Mouse (Mus musculus) gastrocnemius, postnatal 14 days (tissue): Measurements from ENCODE around the gene Fndc11. TPM values are rescaled to one million over a fixed set of nuclear protein-coding genes. Genes with fewer than 3 reads are reported as not detected.

Source experiments
- DNase-seq: peaks from one replicate; pipeline ENCODE4 v3.0.0; 2021; ENCODE audit warnings: mixed read lengths
- intact Hi-C: fragments of 180-260 bp; cut with DNase I; formaldehyde crosslinking; loops from one replicate; pipeline ENCODE4 v1.15.1; 2025; ENCODE audit warnings: low total_unique reads
- total RNA-seq, 2 experiments: library from RNA; stranded (reverse); gene quantifications; 2 replicates each; pipeline ENCODE4 v1.2.3; 2021

Fndc11 gene
- total RNA-seq, 2 experiments from 2014 or later = not detected

DNA sequence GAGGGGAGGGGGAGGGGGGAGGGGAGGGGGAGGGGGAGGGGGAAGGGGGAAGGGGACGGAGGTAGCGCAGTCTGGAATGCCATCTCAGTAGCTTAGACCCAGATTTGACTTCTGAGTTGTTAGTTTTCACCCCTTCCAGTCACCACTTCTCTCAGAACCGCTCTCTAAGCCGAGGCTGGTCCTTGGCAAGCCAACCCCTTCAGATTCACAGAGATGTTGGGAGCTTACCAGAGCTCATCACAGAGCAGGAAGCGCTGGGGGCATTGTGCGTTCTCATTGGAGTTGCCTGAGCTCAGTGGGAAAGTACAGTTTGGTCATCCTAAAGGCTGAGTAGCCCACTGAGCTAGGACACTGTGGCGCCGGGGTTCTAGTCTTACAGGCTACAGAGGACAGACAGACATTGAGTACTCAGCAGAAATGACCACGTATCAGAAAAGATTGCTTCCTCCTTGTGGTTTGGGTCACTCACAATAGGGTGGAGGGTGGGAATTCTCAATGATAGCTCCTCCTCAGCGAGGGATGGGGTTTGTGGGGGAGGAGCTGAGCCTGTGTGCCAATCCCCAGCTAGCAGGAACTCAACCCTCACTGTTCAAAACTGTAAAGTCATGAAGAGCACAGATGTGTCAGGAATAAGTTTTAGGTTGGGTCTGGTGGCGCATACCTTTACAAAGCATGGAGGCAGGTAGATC, 24.0 kb downstream of the Fndc11 start:
- peak; percentile 40 for DNase-seq
- intact Hi-C loops = no loop called here

DNA sequence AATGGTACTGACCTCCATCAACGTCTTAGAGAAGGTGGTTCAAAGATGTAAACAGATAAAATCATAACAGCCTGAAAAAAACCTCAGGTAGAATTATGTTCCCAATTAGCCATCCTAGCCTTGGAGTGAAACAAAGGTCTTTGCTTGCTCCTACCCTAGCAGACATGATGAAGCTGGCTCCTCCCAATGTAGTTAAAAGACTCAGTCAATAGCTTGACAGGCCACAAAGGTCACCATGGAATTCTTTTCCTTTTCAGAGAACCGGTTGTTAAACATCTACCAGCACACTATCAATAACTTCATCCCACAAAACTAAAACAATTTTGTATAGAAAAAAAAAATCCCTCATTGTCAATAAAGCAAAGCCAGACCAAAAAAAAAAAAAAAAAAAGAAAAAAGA, 25.2 kb downstream of the Fndc11 start:
- DNase-seq = no peak
- intact Hi-C loops = no loop called here

DNA sequence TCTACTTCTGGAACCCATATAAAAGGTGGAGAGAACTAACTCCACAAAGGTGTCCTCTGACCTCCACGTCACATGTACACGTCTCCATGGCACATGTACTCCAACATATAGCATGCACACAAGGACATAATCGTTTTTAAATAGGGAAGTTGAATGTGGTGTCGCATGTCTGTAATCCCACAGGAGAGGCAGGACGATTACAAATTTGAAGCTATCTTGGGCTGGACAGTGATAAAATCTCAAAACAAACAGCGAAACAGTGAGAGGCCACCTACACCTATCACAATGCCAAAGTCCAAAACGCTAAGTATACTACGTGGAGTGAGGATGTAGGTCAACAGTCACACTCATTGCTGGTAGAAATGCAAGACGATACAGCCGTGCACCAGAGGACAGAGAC, 29.4 kb downstream of the Fndc11 start:
- no peak for DNase-seq
- intact Hi-C loops = no loop called here

DNA sequence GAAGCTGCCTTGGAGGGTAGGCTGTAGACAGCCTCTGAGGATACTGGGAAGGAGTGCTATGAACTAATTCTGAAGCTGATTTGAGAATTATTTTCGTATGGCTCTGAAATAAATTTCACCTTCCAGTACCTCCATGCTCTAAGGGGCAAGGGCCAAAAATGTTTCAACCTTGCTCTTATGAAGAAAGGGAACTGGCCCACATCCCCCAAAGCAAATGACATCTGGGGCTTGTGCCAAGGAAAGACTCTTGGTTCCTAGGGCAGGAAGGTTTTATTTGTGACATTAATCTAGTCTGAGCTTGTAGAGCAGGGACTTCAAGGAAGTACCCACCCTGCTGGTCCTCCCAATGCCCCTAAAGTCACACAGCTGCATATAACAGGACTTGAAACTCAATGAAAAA, 32.0 kb downstream of the Fndc11 start:
- intact Hi-C loops = no loop called here
- no peak for DNase-seq

DNA sequence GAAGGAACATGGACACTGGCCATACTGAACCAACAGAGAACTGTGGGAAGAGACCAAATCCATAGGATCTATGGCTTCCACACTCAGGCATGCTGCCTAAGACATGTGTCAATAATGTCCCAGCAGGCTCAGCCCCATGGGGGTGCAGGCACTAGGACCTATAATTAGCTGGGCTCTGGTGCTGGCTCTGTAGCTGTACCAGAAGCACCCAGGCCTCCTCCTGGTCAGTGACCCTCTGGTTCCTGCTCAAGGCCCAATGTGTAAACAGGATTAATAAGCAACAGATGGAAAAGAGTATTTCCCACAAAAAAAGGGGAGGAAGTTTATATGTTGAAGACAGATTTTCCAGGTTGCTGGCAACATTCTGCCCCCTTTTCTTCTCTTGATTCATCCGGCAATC, 33.4 kb downstream of the Fndc11 start:
- intact Hi-C loops = no loop called here
- no peak for DNase-seq

DNA sequence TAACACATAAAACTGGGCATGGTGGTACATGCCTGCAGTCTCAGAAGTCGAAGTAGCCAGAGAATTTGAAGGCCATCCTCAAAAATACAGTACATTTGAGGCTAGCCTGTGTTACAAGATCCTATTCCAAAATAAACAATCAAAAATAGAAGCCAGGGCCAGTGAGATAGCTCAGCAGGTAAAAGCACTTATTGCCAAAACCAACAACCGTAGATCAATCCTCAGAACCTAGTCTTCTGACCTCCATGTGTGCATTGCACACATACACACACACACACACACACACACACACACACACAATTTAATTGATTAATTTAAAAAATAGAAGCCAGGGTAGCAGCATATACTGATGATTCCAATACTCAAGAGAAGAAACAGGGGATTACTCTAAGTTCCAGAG, 47.0 kb downstream of the Fndc11 start:
- intact Hi-C loops = no loop called here
- DNase-seq = no peak

DNA sequence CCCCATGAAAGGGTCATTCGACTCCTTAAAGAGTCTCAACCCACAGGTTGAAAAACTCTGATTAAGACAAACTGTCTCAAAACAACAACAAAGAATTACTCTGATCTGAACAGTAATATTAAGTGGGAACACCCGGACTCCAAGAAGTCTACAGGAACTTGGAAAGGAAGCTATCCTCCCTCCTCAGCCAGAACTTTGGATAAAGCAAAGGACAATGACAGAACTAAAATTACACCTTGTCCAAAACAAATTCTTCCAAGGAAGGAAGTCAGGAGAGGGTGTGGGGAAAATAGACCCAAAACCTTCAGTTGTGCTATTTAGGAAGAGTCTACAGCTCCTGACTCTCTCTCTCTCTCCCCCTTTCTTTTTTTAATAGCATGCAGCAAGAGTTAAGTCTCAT, 52.3 kb downstream of the Fndc11 start:
- no peak for DNase-seq
- intact Hi-C loops = no loop called here

Other genes starting within 250 kb of the Fndc11 start
- 1 to 10 TPM; 5.5 to 5.6 TPM for gene Col20a1, start 233.5 kb upstream of the Fndc11 start, total RNA-seq
- gene Chrna4, start 176.5 kb upstream of the Fndc11 start, total RNA-seq = 1 to 10 TPM in 1 of 2 experiments, under 1 TPM in 1; 0.93 to 1.3 TPM
- gene Kcnq2, start 84.7 kb upstream of the Fndc11 start, total RNA-seq = under 1 TPM; 0.07 to 0.16 TPM
- gene Eef1a2, start 63.0 kb upstream of the Fndc11 start, total RNA-seq = 1,000 to 10,000 TPM; 2,249 to 2,405 TPM
- gene Ppdpf, start 32.8 kb upstream of the Fndc11 start, total RNA-seq = 10 to 100 TPM; 52.9 to 58.5 TPM
- not detected for gene Ptk6, start 17.2 kb upstream of the Fndc11 start, total RNA-seq
- gene Srms, start 6.8 kb upstream of the Fndc11 start, total RNA-seq = under 1 TPM; 0.10 to 0.18 TPM
- gene Helz2, start 22.0 kb downstream of the Fndc11 start, total RNA-seq = 1 to 10 TPM; 2.9 to 3.0 TPM
- 1 to 10 TPM; 6.6 to 6.8 TPM for gene Gmeb2, start 68.0 kb downstream of the Fndc11 start, total RNA-seq
- gene Stmn3, start 94.5 kb downstream of the Fndc11 start, total RNA-seq = under 1 TPM in 1 of 2 experiments, not detected in 1; 0.27 TPM
- gene Rtel1, start 99.7 kb downstream of the Fndc11 start, total RNA-seq = 10 to 100 TPM; 14.2 to 15.5 TPM
- gene Zgpat, start 144.9 kb downstream of the Fndc11 start, total RNA-seq = 10 to 100 TPM; 12.5 to 14.3 TPM
- 10 to 100 TPM; 21.0 to 21.8 TPM for gene Arfrp1, start 145.4 kb downstream of the Fndc11 start, total RNA-seq
- gene Lime1, start 160.1 kb downstream of the Fndc11 start, total RNA-seq = 1 to 10 TPM; 4.4 to 4.6 TPM
- gene Zbtb46, start 239.4 kb downstream of the Fndc11 start, total RNA-seq = 1 to 10 TPM; 5.3 to 5.7 TPM